Mouse (Mus musculus) kidney, postnatal 36 days (tissue): ENCODE results near the gene Sf3b4.
"Not testable (repeated sequence)": the region's sequence is repeated elsewhere in the genome, so short reads cannot be mapped to it uniquely, and the experiment has no call there.

ENCODE experiments used
- DNase-seq, 2 experiments: peaks; one replicate each; pipeline ENCODE4 v3.0.0; 2021 to 2022; ENCODE audit warnings: mixed read lengths in 2 of 2

The Sf3b4 gene

DNA sequence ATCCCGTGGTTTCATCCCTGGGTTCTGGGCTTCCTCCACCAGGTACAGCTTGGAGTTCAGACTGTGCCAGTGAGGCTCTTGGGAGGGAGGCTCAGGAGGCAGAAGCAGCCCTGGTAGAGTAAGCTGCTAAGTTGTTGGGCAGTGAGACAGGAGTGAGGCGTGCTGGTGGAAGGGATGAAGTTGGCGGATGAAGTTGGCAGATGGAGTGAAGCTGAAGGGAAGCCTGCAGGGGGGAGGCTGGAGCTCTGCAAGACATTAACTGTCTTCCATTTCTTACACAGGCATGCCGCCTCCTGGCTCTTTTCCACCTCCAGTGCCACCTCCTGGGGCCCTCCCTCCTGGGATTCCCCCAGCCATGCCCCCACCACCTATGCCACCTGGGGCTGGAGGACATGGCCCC is 1.9 kb downstream of the Sf3b4 start:
- not testable (repeated sequence) for DNase-seq

DNA sequence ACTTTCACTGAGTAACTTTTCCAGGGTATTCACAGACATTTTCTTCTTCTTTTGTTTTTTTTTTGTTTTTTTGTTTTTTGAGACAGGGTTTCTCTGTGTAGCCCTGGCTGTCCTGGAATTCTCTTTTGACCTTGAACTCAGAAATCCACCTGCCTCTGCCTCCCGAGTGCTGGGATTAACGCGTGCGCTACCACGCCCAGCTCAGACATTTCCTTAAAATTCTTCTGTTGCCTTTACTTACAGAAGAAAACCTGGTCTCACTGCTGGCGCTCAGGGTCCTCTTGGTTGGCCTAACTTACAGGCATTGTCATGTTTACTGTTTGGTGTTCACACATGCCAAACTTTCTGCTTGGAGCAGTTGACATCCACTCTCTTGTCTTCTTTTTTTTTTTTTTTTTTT is 3.1 kb downstream of the Sf3b4 start:
- no peak for DNase-seq

DNA sequence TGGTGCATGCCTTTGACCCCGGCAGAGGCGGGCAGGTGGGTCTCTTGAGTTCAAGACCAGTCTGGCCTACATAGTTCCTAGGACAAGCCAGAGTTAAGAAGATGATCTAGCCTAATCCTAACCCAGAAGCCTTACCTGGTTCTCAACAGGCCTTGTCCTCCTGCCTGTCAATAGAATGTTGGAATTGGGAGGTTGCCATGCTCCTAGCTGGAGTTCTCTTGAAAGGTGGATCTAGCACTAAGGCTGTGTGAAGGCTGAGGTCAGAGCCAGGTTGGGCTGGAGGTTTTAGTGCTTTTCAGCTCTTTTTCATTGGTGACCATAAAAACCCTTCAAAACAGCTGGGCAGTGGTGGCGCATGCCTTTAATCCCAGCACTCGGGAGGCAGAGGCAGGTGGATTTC is 6.3 kb downstream of the Sf3b4 start:
- DNase-seq, result no peak

DNA sequence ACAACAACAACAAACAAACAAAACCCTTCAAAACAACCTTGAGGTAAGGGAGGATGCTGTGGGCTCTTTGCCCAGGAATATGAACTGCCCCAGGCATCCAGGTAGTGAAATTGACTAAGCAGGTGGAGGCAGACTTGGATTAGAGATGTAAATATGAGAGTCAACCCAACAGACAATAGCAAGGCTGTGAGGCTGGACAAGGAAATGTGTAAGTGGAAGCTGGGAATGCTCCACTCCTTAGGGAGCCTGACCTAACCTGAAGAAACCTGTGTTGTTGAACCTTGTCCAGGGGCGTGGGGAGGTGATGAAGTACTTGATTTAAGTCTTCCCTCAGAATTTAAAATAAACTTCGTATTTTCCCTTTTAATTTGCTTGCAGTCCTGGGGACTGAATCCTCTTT is 6.8 kb downstream of the Sf3b4 start:
- DNase-seq, result no peak

DNA sequence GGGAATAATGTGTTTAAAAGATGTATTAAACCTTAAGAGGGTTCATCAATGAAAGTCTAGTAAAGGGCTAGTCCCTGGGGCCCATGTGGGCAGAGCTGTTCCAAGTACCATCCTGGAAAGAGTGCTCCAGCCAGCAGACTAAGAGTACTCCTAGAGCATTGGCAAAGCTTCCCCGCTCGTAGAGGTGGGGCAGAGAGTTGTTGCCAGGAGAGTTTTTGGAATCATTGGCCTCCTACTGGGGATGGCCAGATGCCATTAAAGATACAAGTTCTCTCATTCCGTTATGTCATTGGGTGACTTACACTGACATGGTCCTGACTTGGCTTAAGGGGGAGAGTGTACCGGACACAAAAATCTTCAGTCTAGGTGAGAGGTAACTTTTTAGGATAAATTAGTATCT is 7.4 kb downstream of the Sf3b4 start:
- peak in 1 of 2 experiments; percentile 44 for DNase-seq

DNA sequence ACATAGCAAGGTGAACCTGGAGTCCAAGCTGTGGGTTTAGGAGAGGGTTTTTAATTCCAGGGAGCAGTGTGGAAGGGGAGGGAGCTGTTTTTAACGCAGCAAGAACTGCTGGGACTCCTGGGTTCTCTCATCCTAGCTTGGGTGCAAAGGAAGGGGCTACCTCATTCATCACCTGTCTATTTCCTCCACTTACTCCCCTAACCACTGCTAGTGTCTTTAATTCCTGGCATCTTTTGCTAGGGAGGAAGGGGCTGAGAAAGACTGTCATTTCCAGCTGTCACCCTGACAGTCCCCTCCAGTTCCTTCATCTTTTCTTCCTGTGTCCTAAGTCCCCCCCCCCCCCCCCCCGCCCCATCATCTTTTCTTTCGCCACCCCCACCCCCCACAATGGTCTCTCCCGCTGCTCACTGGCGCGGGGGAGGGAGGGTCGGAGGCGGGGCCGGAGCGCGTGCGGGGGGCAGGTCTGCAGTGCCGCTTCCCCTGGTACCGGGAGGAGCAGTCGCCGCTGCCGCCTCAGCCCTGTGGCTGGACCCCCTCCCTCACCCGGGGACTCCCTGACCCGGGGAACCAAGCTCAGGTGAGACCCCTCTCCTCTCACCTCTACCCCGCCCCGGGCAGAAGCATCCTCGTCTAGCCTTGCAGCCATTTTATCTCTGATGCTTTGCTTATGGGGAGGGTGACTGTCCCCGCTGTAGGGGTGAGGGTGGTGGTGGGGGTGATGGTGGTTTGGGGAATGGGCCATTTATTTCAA is 8.8 kb downstream of the Sf3b4 start, which contains the start of gene Sv2a:
Gene Sv2a, plus strand, starts transcription at position 425 of the 751 bp plus-strand sequence.
- DNase-seq, result peak; percentile 54 to 74

DNA sequence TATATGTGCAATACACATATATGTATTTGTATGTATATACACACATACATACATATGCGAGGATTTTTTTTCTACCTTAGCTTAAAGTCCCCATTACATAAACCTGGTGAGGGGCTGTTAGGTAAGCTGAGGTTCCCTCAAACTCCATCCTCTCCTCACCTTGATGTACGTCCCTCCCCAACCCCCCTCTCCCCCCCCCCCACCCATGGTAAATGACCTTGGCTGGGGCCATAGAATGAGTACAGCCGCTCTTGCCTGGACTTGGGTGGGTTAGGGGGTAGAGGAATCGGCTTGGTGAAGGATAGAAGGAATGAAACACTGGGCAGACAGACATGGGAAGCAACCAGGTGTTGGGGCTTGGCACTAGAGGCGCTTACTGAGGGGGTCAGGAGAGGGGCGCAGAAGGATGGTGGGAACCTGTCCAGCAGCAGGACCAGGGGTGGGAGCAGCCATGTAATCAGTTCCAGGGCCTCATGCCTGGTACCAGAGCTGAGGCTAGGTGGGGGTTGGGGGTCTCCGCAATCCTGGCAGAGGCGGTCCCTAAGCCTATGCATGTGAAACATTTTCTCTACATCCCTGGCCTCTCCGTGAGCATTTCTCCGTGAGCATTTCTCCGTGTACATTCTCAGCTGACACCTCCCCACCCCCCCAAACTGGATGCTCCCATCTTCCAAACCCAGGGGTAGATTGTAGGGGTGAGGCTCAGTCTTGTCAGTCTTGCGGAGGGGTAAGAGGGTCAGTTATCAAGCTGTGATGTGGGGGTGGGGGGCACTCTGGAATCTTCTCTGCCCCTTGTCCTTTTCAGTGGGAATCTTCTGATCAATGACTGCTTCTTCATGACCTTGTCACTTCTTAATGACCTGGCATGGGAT is 9.6 kb downstream of the Sf3b4 start:
- no peak for DNase-seq

DNA sequence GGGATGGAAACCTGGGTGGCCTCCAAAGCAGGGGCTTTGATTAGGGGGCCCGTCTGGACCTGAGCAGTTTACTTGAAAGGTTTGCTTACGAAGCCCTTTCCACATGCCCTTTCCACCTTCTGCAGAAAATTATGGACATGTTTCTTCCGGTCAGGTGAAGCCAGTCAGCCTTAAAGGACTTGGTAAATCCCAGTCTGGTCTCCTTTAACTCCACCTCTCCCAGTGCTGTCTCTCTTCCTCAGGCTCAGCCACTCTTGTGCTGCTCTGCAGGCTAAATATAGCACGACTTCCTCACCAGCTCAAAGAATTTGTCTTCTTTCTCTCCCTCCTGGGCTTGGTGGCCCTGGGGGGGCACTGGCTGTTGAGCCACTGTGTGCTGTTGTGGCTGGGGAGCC is 10.2 kb downstream of the Sf3b4 start:
- peak; percentile 18 to 37 for DNase-seq

DNA sequence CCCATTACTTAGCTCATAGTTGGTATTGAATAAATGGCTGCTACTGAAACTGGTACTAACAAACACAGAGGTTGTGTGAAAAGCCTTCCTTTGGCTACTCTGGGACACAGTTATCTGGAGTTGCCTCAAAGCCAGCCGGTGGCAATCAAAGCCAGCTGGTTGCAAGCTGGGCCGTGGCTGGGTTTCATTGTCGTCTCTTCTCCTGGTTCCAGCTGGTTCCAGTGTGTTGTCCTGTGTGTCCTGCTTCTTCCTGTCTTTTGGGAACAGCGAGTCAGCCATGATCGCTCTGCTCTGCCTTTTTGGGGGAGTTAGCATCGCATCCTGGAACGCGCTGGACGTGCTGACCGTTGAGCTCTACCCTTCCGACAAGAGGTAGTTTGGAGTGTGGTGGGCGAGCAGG is 20.8 kb downstream of the Sf3b4 start:
- no peak for DNase-seq

DNA sequence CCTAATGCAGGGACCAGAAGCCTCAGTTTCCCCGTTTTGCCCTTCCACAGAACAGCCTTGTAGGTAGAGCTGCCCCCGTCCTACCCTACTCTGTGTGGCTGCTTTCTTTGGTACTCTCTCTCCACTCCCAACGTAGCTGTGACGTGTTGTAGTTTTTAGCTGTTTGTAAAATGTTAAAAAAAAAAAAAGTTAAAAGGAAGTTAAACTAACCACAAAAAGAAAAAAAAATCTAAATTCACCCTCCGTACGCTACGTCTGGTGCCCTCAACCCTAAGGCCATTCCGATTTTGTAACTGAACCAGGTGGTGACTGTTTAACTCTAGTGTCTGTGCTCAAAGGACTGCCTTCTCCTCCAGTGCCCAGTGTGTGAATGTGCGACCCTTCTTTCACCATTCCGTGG is 22.8 kb downstream of the Sf3b4 start:
- no peak for DNase-seq

DNA sequence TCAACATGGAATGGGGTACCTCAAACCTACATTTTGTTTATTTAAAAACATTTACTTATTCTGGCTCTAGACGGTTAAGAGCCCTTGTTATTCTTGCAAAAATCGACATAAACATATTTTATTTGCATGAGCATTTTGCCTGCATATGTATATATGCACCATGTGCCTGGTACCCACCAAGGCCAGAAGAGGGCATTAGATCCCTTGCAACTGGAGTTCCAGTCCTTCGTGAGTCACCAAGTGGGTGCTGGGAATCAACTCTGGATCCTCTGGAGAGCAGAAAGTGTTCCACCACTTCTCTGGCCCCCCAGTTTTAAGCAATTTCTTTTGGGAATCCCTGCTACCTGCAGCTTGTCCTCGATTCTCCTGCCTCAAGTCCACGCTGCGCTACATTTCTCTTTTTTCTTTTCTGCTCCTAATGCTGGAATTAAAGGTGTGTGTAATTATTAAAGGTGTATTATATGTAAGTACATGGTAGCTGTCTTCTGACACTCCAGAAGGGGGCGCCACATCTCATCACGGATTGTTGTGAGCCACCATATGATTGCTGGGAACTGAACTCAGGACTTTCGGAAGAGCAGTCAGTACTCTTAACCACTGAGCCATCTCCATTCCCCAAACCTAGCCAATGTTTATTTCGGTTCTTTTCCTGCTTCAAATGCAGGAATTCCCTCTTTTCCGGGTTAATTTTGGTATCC is 23.6 kb downstream of the Sf3b4 start:
- peak in 1 of 2 experiments; percentile 29 for DNase-seq

DNA sequence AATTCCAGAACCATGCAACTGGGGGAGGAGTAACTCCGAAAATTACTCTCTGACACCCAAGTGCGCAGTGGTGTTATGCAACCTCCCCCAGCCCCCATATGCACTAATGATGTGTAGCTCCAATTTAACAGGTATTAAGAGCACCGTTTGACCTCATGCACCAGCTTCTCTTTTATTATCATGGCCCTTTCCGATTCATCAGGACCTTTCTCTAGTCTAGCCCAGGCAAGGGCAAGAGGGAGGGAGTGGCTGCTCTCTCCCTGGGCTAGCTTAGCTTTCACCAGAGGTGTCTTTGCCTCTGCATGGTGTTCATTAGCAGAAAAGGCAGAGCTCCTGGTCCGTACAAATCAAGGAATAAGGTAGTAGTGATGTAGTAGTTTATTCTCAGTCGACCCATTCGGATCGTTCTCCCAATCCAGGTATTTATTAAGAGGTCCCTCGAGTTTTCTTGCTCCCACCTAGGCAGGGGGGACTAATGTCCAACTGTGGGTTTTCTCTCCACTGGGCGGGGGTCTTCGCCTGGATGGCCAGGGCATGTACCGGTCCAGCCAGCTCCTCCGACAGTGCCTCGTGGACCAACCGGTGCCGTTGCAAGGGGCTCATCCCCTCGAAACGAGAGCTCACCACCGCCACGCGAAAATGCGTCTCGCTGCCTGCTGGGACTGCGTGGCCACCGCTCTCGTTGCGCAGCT is 24.5 kb downstream of the Sf3b4 start:
- DNase-seq, result no peak

DNA sequence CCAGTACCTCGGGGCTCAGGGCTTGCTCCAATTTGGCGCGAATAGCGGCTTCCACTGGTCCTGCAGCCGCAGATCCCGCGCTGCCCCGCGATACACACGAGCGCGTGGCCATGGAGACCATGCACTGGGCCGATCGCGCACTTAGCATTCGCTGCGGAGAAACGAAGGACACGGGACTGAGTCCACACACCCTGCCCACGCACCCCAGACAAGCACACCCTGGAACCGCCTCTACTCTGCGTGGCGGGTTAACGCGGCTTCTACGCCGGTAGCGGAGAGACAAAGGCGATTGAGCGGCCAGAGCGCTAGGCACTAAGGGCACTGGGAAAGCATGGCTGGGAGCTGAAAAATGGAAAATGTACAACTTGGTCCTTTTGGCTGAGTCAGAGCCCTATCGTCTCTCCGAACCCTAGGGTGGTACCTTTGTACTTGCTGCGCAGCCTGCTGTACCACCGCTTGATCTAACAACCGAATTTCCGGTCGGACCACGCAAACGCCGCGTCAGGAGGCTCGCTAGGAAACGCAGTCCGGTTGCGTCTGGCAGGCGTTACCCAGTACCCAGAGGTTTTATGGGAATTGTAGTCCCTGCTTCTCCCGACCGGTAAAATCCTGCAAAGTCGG is 25.1 kb downstream of the Sf3b4 start:
- peak; percentile 93 to 94 for DNase-seq

DNA sequence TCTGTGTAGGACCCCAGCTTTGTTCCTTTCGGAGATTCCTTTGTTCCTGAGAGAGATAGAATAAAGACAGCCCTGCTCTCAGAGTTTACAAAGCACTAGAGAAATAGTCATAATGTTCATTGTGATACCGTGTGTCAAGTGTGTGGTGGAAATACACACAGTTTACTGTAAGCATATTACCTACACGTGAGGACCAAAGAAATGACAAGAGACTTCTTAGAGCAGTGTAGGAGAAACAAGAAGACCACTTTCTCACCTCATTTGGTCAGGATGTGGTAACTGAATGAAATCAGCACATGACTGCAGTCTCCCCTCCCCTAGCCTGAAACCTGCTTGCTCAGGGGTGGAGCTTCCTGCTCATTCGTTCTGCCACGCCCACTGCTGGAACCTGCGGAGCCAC is 26.0 kb downstream of the Sf3b4 start:
- DNase-seq, result no peak

DNA sequence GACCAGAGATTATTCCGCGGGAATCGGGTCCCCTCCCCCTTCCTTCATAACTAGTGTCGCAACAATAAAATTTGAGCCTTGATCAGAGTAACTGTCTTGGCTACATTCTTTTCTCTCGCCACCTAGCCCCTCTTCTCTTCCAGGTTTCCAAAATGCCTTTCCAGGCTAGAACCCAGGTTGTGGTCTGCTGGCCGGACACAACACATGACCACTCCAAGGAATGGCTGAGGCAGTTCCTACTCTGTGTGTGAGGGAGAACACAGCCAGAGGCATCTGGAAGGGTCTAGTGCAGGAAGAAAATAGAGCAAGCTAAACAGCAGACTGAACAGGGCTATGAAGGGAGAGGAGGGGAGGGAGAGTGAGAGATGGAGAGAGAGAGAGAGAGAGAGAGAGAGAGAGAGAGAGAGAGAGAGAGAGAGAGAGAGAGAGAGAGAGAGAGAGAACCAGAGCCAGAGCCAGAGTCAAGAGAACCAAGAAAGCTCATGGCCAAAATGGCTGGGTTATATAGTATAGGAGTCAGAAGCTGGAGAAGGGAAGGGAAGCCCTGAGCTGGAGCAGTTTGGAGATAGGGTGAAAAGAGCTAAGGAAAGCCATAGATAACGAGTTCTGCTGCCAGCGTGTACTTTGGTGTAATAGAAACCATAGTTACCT is 26.6 kb downstream of the Sf3b4 start:
- DNase-seq, result not testable (repeated sequence)

DNA sequence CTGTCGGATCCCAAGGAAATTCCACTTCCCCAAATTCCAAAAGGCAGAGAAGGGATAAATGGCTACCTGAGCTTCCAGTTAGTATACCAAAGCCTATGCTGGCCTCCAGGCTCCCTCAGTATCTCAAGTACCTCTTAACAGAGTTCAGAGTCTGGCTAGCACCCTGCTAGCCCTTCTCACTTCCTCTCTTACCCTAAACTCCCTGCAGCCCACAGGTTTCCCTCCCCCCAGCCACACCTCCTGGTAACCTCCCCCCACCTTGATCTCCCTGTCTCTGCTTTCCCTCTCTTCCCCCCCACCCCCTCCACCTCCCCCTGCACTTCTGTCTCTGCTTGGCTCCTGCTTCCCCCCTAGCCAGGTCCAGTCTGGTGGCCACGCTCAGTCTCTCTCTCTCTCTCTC is 27.6 kb downstream of the Sf3b4 start:
- DNase-seq, result no peak

DNA sequence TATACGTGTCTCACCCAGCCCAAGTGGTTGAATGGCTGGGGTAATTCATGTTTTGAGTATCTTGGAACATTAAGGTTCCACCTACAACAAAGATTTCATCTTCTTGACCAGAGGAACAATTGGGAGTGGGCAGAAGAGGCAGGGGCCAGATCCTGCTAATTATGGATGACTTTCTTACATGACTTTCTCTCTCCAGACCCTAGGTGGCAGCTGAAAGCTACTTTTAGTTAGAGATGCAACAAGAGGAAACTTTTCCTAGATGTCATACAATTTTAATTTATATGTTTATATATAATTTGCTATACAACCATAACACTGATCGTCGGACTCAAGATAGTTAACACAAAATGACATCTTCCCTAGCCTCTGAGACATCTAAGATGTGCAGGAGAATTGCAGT is 35.7 kb downstream of the Sf3b4 start:
- no peak for DNase-seq

DNA sequence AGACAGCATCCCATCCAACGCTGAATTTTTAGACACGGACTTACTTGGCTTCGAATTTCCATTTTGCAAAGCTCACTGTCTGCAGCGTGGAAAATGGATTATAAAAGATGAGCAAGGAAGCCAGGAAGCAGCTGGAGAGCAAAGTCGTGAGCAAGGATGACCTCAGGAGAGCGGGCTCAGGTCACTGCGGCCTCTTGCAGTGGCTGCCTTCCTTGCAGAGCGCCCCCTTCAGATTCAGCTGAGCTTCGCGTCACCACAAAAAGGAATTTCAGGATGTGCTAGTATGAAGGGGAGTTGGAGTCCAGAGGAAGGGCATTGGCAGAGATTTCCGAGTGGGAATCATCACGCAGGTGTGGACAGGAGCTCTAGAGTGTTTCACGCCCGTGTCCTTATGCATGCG is 37.1 kb downstream of the Sf3b4 start:
- peak in 1 of 2 experiments; percentile 56 for DNase-seq

DNA sequence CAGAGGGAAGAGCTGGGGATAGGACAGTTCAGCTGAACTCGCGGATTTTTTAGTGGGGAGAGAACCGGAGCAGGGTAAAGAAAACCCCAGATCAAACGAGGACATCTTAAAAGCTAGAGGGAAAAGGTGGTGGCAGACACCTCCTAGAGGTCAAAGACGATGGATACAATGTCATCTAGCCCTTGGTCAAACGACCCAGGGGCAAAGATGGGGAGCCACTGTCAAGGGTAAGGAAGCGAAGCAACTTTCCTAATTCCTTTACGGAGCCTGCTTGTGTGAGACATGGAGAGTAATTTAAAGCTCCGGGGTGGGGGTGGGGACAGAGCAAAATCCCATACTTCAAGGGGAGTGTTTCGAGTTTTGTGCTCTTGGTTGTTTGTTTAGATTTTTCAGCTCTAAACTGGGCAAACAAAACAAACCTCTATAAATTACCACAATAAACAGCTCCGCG is 47.1 kb downstream of the Sf3b4 start:
- DNase-seq, result peak in 1 of 2 experiments; percentile 31

DNA sequence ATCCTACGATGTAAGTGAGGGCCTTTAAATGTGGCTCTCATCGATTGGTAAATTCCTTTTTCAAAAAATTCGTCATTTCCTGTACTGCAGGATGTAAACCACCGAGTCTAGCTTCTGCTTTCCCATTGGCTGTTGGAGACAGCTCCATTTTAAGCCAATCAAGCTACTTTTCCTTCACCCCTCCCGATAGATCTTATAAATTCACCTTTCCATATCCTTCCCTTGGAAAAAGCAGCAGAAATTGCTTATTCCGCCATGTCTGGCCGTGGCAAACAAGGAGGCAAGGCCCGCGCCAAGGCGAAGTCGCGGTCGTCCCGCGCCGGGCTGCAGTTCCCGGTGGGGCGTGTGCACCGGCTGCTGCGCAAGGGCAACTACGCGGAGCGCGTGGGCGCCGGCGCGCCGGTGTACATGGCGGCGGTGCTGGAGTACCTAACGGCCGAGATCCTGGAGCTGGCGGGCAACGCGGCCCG is 47.6 kb downstream of the Sf3b4 start, which contains the start of the genes Bola1 and Hist2h2ab:
Gene Bola1, minus strand, starts transcription at position 49 of the 470 bp plus-strand sequence.
Gene Hist2h2ab, plus strand, starts transcription at position 205 of the 470 bp plus-strand sequence.
- peak; percentile 75 to 89 for DNase-seq

DNA sequence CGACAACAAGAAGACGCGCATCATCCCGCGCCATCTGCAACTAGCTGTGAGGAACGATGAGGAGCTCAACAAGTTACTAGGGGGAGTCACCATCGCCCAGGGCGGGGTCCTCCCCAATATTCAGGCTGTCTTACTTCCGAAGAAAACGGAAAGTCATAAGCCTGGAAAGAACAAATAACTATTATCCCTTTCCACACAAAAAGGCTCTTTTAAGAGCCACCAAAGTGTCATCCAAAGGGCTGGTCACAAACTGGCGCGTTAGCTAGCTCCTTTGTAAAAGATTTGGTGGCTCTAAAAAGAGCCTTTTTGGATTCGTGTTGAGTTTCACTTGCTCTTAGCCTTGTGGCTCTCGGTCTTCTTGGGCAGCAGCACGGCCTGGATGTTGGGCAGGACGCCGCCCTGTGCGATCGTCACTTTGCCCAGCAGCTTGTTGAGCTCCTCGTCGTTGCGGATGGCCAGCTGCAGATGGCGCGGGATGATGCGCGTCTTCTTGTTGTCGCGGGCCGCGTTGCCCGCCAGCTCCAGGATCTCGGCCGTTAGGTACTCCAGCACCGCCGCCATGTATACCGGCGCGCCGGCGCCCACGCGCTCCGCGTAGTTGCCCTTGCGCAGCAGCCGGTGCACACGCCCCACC is 48.1 kb downstream of the Sf3b4 start:
- not testable (repeated sequence) for DNase-seq
